Mouse (Mus musculus) neural tube, embryonic 14.5 days (tissue): Measurements from ENCODE around the gene Pid1. TPM values are rescaled to one million over a fixed set of nuclear protein-coding genes. Genes with fewer than 3 reads are reported as not detected.

ENCODE experiments used
- ATAC-seq: fragments of 200-750 bp; cut with Nextera tagmentation; 2 replicates; pipeline ENCODE4 v1.8.0; 2017; ENCODE audit warnings: low read depth, mild to moderate bottlenecking, moderate TSS enrichment, moderate library complexity
- H3K27ac ChIP-seq: fragments of 300-500 bp; sonication (generic); 2 replicates; pipeline ENCODE4 v1.5.1; 2014; ENCODE audit warnings: low read depth, mild to moderate bottlenecking, control low read depth, low read length, moderate library complexity, mixed read lengths
- H3K27me3 ChIP-seq: fragments of 300-500 bp; sonication (generic); 2 replicates; pipeline ENCODE4 v1.6.1; 2014; ENCODE audit warnings: low read length; ENCODE audit not compliant: control insufficient read depth, insufficient read depth
- H3K36me3 ChIP-seq: fragments of 300-500 bp; sonication (generic); 2 replicates; pipeline ENCODE4 v1.6.1; 2014; ENCODE audit warnings: low read length, mixed read lengths; ENCODE audit not compliant: control insufficient read depth, insufficient read depth
- H3K4me1 ChIP-seq: fragments of 300-500 bp; sonication (generic); 2 replicates; pipeline ENCODE4 v1.6.1; 2014; ENCODE audit warnings: low read length; ENCODE audit not compliant: control insufficient read depth, insufficient read depth
- H3K4me2 ChIP-seq: fragments of 300-500 bp; sonication (generic); 2 replicates; pipeline ENCODE4 v1.6.1; 2014; ENCODE audit warnings: mild to moderate bottlenecking, low read depth, low read length, control low read depth
- H3K4me3 ChIP-seq: fragments of 300-500 bp; sonication (generic); 2 replicates; pipeline ENCODE4 v1.5.1; 2014; ENCODE audit warnings: low read depth, low read length, control low read depth, mixed read lengths
- H3K9ac ChIP-seq: fragments of 300-500 bp; sonication (generic); replicated peaks from 2 replicates; pipeline ENCODE4 v1.6.1; 2014; ENCODE audit warnings: low read depth, mild to moderate bottlenecking, control low read depth, low read length, mixed read lengths
- H3K9me3 ChIP-seq: fragments of 300-500 bp; sonication (generic); 2 replicates; pipeline ENCODE4 v1.6.1; 2016; ENCODE audit warnings: low read length; ENCODE audit not compliant: control insufficient read depth
- WGBS: fragments of 180-500 bp; shearing (Covaris S2); extraction: QIAGEN DNeasy Blood & Tissue Kit; methylation state at CpG from one replicate; pipeline ENCODE4 v1.1.7; 2014; 5-methylcytosine and 5-hydroxymethylcytosine counted together
- polyA plus RNA-seq: library from polyadenylated mRNA; unstranded; fragments of >200 nt; fragmentation: Nextera tagmentation; extraction: Ambion mirVana; gene quantifications from 2 replicates; pipeline ENCODE4 v1.2.1, GENCODE M21; 2014

Pid1 gene
- polyA plus RNA-seq, 1 experiment from 2014 or later: 114 TPM

DNA sequence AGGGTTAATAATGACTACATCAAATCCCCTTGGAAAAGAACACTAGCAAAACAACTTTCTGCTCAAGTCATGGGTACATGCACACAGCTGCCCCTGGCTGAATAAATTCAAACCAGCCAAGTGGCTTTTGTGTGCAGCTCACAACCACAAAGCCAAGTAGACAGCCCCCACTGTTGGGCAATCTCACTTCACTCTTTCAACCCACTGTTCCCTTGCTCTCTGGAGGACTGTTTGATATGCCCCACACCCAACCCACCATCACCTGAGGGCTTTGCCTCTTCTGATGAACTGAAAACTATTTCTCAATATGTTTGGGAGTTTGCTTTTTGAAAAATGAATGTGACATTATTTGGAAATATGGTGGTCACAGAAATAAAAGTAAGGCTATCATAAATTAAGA is 171.8 kb downstream of the Pid1 start:
- H3K9me3 ChIP-seq: no peaks in the 10 kb centered on the region
- H3K27me3 ChIP-seq: no peaks in the 10 kb centered on the region
- H3K4me1 ChIP-seq: no peaks in the 10 kb centered on the region
- H3K4me3 ChIP-seq: no peak overlapping the region
- no peak overlapping the region for H3K27ac ChIP-seq
- H3K36me3 ChIP-seq: no peaks in the 10 kb centered on the region
- H3K9ac ChIP-seq: no peak overlapping the region
- ATAC-seq: no peak
- H3K4me2 ChIP-seq: no peak overlapping the region

GRCm38 (mm10) chr1:84189446-84189845 is 174.5 kb downstream of the Pid1 start:
- no peak overlapping the region for H3K27ac ChIP-seq
- no peak for ATAC-seq
- H3K36me3 ChIP-seq: no peaks in the 10 kb centered on the region
- H3K4me3 ChIP-seq: no peak overlapping the region
- no peaks in the 10 kb centered on the region for H3K4me1 ChIP-seq
- no peak overlapping the region for H3K9ac ChIP-seq
- 90% methylated on average over 5 of the region's 5 CpGs for WGBS
- H3K9me3 ChIP-seq: no peaks in the 10 kb centered on the region
- no peak overlapping the region for H3K4me2 ChIP-seq
- H3K27me3 ChIP-seq: no peaks in the 10 kb centered on the region

DNA sequence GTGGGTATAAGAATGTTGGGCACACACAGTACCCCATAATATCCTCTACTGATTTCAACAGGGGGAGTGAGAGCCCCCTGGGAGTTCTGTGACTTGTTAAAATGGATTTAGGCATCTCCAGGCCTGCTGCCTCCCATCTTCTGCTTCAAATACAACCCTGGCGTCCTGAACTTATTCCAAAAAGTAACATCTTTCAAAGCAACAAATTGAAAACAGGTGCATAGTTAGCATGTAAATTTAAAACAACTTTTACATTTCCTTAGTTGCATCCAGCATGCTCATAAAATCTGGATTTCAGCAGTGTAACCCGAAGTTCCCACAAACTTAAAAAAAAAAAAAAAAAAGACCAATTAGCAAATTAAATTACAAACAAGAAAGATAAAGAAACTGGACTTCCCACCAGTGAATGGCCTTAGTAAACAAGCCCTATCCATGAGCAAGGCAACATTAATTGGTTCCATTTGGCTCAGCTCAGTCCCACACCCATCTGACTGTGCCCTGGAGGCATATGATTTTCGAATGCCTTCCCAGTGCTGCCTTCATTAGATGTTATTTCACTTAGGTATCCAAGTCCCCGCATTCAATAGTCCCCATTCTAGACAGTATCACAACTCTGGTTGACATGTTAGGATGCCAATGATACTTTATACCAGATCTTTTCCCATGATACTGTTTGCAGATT is 177.1 kb downstream of the Pid1 start:
- no peaks in the 10 kb centered on the region for H3K9me3 ChIP-seq
- H3K9ac ChIP-seq: no peak overlapping the region
- H3K4me1 ChIP-seq: no peaks in the 10 kb centered on the region
- H3K4me2 ChIP-seq: no peak overlapping the region
- no peaks in the 10 kb centered on the region for H3K36me3 ChIP-seq
- H3K27ac ChIP-seq: no peak overlapping the region
- 74% methylated on average over 4 of the region's 4 CpGs for WGBS
- H3K27me3 ChIP-seq: no peaks in the 10 kb centered on the region
- ATAC-seq: no peak
- no peak overlapping the region for H3K4me3 ChIP-seq

- H3K4me1 ChIP-seq: peaks cover 3% of the 10 kb centered on the region; the same call in 1 of the 2 replicates
- no peak for ATAC-seq
- H3K27me3 ChIP-seq: no peaks in the 10 kb centered on the region
- no peak overlapping the region for H3K4me2 ChIP-seq
- H3K4me3 ChIP-seq: no peak overlapping the region
- H3K9me3 ChIP-seq: no peaks in the 10 kb centered on the region
- H3K9ac ChIP-seq: no peak overlapping the region
- no peak overlapping the region for H3K27ac ChIP-seq
- WGBS: 80% methylated on average over 1 of the region's 1 CpGs
- H3K36me3 ChIP-seq: no peaks in the 10 kb centered on the region
These were observed 186.3 kb downstream of the Pid1 start for GRCm38 (mm10) chr1:84177696-84178095.

DNA sequence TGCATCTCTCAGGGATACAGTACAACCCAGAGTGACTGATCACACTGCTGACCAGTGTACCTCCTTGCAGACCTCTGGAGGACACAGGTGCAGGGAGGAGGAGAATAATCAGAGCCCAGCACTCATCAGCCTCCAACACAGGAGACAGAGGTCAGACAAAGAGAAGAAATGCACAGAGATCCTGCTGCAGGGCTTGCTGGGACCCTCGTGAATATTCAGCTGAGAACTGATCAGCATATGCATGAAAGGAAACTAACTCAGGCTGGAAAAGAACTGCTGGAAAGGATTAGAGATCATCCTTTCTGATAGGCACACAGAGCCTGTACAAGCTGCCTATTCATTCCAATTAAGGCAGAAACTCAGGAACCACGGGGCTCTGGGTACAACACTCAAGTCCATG is 186.9 kb downstream of the Pid1 start:
- Histone ChIP-seq H3K9ac (no peak overlapping the region), H3K4me1 (peaks cover 3% of the 10 kb centered on the region; the same call in 1 of the 2 replicates), H3K9me3 (no peaks in the 10 kb centered on the region), H3K27me3 (no peaks in the 10 kb centered on the region), H3K4me3 (no peak overlapping the region), H3K36me3 (no peaks in the 10 kb centered on the region), H3K4me2 (no peak overlapping the region), H3K27ac (no peak overlapping the region)
- WGBS: 5% methylated on average over 2 of the region's 2 CpGs
- ATAC-seq: peak; percentile 54; the same call in 1 of the 2 replicates

DNA sequence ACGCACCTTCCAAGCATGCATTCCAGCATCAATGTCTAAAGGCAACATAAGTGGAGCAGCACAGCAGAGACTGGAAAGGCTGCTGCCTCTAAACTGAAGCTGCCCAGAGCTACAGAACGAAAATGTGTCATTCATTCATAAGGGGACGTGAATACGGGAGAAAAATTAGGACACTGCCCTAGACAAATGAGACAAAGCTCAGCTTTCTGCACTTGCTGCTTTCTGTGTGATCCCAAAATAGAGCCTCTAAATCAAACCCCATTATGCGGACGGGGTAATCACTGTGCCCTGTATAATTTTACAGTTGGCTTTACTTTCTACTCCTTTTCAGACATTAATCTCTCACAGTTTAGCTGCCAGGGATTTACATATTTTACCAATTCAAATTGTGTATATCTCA is 191.0 kb downstream of the Pid1 start:
- no peak overlapping the region for H3K4me2 ChIP-seq
- 51% methylated on average over 6 of the region's 6 CpGs for WGBS
- H3K27ac ChIP-seq: no peak overlapping the region
- H3K4me1 ChIP-seq: peaks cover 3% of the 10 kb centered on the region; the same call in 1 of the 2 replicates
- H3K36me3 ChIP-seq: no peaks in the 10 kb centered on the region
- H3K27me3 ChIP-seq: no peaks in the 10 kb centered on the region
- H3K9ac ChIP-seq: no peak overlapping the region
- H3K4me3 ChIP-seq: no peak overlapping the region
- ATAC-seq: no peak
- no peaks in the 10 kb centered on the region for H3K9me3 ChIP-seq

DNA sequence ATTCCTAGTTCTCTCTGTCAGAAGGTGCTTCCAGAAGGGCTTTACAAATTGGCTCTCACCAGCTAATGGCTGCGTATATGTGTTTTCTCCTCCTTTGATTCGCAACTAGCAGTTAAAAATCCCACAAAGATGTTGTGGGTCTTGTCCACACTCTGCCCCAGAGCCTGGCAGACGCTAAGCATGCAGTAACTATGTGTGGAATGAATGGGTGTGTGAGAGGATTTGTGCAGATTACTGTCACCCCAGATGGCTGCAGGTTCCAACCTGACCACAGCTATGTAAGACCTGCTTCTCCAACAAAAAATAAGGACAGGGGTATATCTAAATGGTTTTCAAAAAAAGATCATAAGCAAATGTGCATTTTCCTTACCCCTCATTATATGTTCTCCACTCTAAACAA is 206.2 kb downstream of the Pid1 start:
- Histone ChIP-seq H3K9me3 (no peaks in the 10 kb centered on the region), H3K4me1 (0 out of 2 replicates have a peak, but pooled peaks cover 2% of the 10 kb centered on the region), H3K4me2 (no peak overlapping the region), H3K9ac (no peak overlapping the region), H3K27me3 (no peaks in the 10 kb centered on the region), H3K27ac (no peak overlapping the region), H3K4me3 (no peak overlapping the region), H3K36me3 (no peaks in the 10 kb centered on the region)
- ATAC-seq: no peak
- 93% methylated on average over 3 of the region's 3 CpGs for WGBS

DNA sequence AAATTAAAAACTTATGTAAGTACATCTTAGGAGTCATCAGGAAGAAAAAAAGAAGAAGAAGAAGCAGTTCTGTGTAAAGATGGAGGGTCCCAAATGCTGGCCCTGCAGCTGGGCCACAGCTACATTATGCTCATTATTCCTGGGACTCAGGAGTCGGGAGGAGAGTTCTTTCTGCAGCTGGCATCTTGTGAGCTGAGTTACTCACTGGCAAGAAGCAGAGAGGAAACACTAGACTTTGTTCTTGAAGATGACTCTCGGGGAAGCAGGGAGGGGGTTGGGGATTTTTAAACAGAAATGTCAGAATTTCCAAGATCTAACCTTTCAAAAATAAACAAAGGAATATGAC is 208.4 kb downstream of the Pid1 start:
- no peak for ATAC-seq
- Histone ChIP-seq H3K9me3 (no peaks in the 10 kb centered on the region), H3K4me3 (no peak overlapping the region), H3K36me3 (no peaks in the 10 kb centered on the region), H3K4me1 (0 out of 2 replicates have a peak, but pooled peaks cover 2% of the 10 kb centered on the region), H3K9ac (no peak overlapping the region), H3K27me3 (no peaks in the 10 kb centered on the region), H3K27ac (peak overlapping the region; percentile 39; the same call in 1 of the 2 replicates), H3K4me2 (no peak overlapping the region)
- 19% methylated on average over 2 of the region's 2 CpGs for WGBS

DNA sequence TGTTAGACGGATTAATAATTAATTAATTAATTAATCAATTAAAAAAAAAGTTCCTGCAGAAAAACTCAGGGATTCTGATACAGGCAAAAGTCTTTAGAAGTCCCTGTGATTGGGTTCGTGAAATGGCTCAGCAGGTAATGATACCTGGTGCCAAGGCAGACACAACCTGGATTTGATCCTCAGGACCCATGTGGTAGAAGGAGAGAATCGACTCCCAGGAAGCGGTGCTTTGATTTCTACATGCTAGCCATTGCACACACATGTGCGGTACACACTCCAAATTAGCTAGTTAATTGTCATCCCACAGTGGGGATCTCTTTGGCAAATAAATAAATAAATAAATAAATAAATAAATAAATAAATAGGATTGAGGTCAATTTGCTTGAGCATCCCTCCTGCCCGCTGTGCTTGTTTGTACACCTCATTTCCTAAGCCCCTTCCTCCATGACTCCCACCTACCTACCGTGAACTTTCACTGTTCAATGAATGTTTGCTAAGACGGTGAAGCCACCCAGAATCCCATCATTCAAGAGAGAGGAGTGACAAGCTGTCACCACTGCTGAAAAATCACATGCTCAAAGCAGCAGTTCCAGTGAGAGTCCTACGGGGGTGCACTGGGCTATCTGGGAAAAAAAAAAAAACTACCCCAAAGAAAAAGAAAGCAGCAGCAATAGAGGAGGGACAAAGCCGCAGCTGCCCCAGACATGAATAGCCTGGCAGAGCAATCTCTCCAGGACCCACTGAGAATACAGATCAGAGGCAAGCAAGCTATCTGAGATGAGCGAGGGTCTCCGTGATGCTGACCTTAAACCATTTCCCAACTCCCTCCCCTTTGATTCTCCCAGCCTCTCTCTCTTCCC is 209.0 kb downstream of the Pid1 start:
- Histone ChIP-seq H3K4me3 (no peak overlapping the region), H3K9ac (no peak overlapping the region), H3K27ac (peak overlapping the region; percentile 39; the same call in 1 of the 2 replicates), H3K4me2 (no peak overlapping the region), H3K9me3 (no peaks in the 10 kb centered on the region), H3K4me1 (0 out of 2 replicates have a peak, but pooled peaks cover 2% of the 10 kb centered on the region), H3K27me3 (no peaks in the 10 kb centered on the region), H3K36me3 (no peaks in the 10 kb centered on the region)
- peak; percentile 74 for ATAC-seq
- WGBS: 46% methylated on average over 12 of the region's 12 CpGs
